Mouse (Mus musculus) ES-Bruce4 (cell line): Measurements from ENCODE around the gene Actn2.

ENCODE experiments used
- CTCF ChIP-seq: IDR thresholded peaks from one replicate; pipeline ENCODE4 v1.8.1; 2011; ENCODE audit warnings: low read depth, low read length
- EP300 ChIP-seq: IDR thresholded peaks from 2 replicates; pipeline ENCODE4 v1.6.1; 2011; ENCODE audit warnings: low read depth, low read length; ENCODE audit not compliant: insufficient read depth
- POLR2A ChIP-seq: IDR thresholded peaks from one replicate; pipeline ENCODE4 v1.8.1; 2011; ENCODE audit warnings: low read length; ENCODE audit not compliant: insufficient read depth

GRCm38 (mm10) chr13:12369041-12369621 is 28.6 kb upstream of the Actn2 start:
- TF ChIP-seq CTCF (no peak), EP300 (no peak), POLR2A (no peak)
